Mouse (Mus musculus) lung, adult 2 months (tissue): ENCODE data around the gene Slc35f2.

Experiments used
- CTCF ChIP-seq: fragments of 200-500 bp; IDR thresholded peaks from 2 replicates; pipeline ENCODE4 v1.5.1; 2011; ENCODE audit warnings: mild to moderate bottlenecking, low read length, control low read depth; ENCODE audit not compliant: insufficient read depth
- POLR2A ChIP-seq: fragments of 200-500 bp; IDR thresholded peaks from 2 replicates; pipeline ENCODE4 v1.6.1; 2011; ENCODE audit warnings: low read depth, mild to moderate bottlenecking, control low read depth, low read length, borderline replicate concordance; ENCODE audit errors: extremely low read depth

- TF ChIP-seq CTCF (no peak), POLR2A (no peak)
Observed at GRCm38 (mm10) chr9:53852158-53852557, 80.8 kb downstream of the Slc35f2 start.
